Mouse (Mus musculus) T-helper 17 cell (primary cell): ENCODE measurements at regions not wholly inside any gene's neighbourhood (a gene's known extent, or its start where the extent isn't known, plus 50 kb on each side); places are given as distances from the start of the nearest gene placed in this dataset.

Source experiments
- in situ Hi-C, 2 experiments: fragments of 300-600 bp; cut with MboI, MseI; formaldehyde crosslinking; loops; 1 replicate in 1 of 2; 2 replicates in 1 of 2; pipeline ENCODE4 v1.15.1; 2025; ENCODE audit warnings: high pct_unique_total_duplicates in 2 of 2

DNA sequence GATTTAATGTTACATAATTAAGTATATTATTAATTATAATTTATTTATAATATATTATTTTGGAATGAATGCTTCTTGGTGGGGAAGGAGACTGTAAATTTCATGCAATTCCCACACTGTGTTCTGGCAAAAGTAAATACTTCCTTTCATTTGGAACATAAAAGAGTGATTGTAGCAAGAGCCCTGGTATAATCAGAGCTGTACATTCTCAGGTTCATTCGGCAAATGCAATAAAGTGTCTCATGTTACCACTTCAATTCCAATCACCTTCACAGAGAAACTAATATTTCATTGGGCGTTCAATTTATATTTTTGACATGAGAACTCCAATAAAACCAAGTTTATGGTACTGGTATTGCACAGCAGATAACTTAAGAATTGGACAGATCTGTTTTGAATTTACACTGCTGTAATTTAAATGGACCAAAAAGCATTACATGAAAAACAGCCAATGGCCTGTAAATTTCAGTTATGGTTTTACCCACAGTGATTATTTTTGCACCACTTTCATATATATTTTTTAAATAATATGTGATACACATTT is 569.0 kb downstream of the Pcdh7 start:
- in situ Hi-C loops = loop anchor here in 1 of 2 experiments (10.0 kb wide), 1 partner anchor 1022 kb away; no protein-coding TSS in a partner anchor

DNA sequence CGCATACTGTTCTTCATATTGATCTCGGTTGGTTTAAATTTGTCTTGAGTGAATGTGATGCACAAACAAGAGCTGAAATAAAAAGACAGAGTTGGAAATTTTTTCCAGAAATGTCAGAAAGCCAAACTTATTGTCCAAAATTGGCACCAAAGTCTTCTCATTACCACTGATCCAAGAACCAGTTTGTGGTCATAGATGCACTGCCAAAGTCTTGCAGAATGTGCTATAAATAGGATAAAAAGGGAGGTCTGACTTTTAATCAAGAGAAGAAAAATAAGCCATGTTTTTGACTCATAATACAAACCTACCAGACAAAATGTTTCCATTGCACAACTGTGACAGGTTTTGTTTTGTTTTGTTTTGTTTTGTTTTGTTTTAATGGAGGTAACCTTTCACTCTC is 573.5 kb downstream of the Pcdh7 start:
- in situ Hi-C loops = no loop called here

DNA sequence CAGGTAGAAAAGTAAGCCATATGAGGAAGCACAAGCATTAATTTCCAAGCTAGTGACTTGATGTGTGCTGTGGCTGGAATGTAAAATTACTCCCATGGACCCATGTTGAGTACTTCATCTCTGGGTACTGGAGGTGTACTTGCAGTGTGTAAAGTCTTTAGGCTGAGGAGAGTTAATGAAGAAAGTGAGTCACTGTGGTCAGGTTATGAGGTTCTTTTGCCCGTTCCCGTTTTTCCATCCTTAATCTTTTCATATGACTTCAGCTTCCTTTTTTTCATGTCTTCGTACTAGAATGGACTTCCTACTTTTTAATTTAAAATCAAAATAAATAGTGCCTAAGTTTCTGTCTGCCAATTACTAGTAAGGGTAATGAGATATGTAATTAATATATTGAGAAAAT is 577.1 kb downstream of the Pcdh7 start:
- in situ Hi-C loops = no loop called here

- in situ Hi-C loops = no loop called here
Measured at GRCm38 (mm10) chr5:58331356-58331755, 613.6 kb downstream of the Pcdh7 start.
